Mouse (Mus musculus) myocyte (in vitro differentiated cells): ENCODE measurements at regions not wholly inside any gene's neighbourhood (a gene's known extent, or its start where the extent isn't known, plus 50 kb on each side); places are given as distances from the start of the nearest gene placed in this dataset.

Source experiments
- CEBPB ChIP-seq: IDR thresholded peaks from 2 replicates; pipeline ENCODE4 v1.6.1; 2011; ENCODE audit warnings: mild to moderate bottlenecking, moderate library complexity; ENCODE audit not compliant: poor library complexity, insufficient read depth, severe bottlenecking
- E2F4 ChIP-seq: IDR thresholded peaks from one replicate; pipeline ENCODE4 v1.6.1; 2011; ENCODE audit warnings: mild to moderate bottlenecking, control low read depth, moderate library complexity; ENCODE audit not compliant: insufficient read depth
- MAX ChIP-seq: IDR thresholded peaks from one replicate; pipeline ENCODE4 v1.6.1; 2011; ENCODE audit warnings: low read depth, mild to moderate bottlenecking, control low read depth
- MYOG ChIP-seq, 3 experiments: IDR thresholded peaks; one replicate each; pipeline ENCODE4 v1.6.1; 2011; ENCODE audit warnings: control low read depth in 2 of 3, low read depth in 2 of 3, mild to moderate bottlenecking in 2 of 3; ENCODE audit not compliant: insufficient read length in 2 of 3, control insufficient read depth in 1 of 3, insufficient read depth in 1 of 3
- POLR2A ChIP-seq: IDR thresholded peaks from one replicate; pipeline ENCODE4 v1.6.1; 2011; ENCODE audit warnings: low read depth, mild to moderate bottlenecking, control low read depth, moderate library complexity; ENCODE audit not compliant: insufficient read length
- POLR2AphosphoS2 ChIP-seq: IDR thresholded peaks from one replicate; pipeline ENCODE4 v1.6.1; 2011; ENCODE audit warnings: low read depth, control low read depth; ENCODE audit not compliant: insufficient read length
- REST ChIP-seq: IDR thresholded peaks from one replicate; pipeline ENCODE4 v1.6.1; 2011; ENCODE audit warnings: mild to moderate bottlenecking, control low read depth, moderate library complexity; ENCODE audit not compliant: insufficient read depth, insufficient read length
- SRF ChIP-seq: IDR thresholded peaks from one replicate; pipeline ENCODE4 v1.6.1; 2011; ENCODE audit warnings: low read depth; ENCODE audit not compliant: control insufficient read depth, insufficient read length
- TCF12 ChIP-seq: IDR thresholded peaks from one replicate; pipeline ENCODE4 v1.6.1; 2011; ENCODE audit warnings: mild to moderate bottlenecking, control low read depth; ENCODE audit not compliant: poor library complexity, insufficient read depth, severe bottlenecking
- TCF3 ChIP-seq: IDR thresholded peaks from one replicate; pipeline ENCODE4 v1.6.1; 2011; ENCODE audit warnings: low read depth, control low read depth; ENCODE audit not compliant: insufficient read length
- USF1 ChIP-seq: IDR thresholded peaks from one replicate; pipeline ENCODE4 v1.6.1; 2011; ENCODE audit warnings: low read depth, mild to moderate bottlenecking, control low read depth, moderate library complexity

GRCm38 (mm10) chr14:71113198-71113597 lies 513.6 kb upstream of the Fam160b2 start:
- TF ChIP-seq POLR2A (no peak), MAX (no peak), MYOG (IDR thresholded peaks at IDR 0.05; ENCODE audit: control insufficient read depth in 1 of 3, insufficient read depth in 1 of 3, insufficient read length in 2 of 3, low read depth in 2 of 3) (no peak), E2F4 (no peak), TCF3 (no peak), CEBPB (no peak), REST (no peak), TCF12 (no peak), POLR2AphosphoS2 (no peak), SRF (no peak), USF1 (no peak)
